Mouse (Mus musculus) spleen, postnatal 14 days (tissue): Measurements from ENCODE around the gene Cdc45.

Experiments
- DNase-seq, 2 experiments: peaks; one replicate each; pipeline ENCODE4 v3.0.0; 2021 to 2022; ENCODE audit warnings: low spot score in 2 of 2

Cdc45 gene

DNA sequence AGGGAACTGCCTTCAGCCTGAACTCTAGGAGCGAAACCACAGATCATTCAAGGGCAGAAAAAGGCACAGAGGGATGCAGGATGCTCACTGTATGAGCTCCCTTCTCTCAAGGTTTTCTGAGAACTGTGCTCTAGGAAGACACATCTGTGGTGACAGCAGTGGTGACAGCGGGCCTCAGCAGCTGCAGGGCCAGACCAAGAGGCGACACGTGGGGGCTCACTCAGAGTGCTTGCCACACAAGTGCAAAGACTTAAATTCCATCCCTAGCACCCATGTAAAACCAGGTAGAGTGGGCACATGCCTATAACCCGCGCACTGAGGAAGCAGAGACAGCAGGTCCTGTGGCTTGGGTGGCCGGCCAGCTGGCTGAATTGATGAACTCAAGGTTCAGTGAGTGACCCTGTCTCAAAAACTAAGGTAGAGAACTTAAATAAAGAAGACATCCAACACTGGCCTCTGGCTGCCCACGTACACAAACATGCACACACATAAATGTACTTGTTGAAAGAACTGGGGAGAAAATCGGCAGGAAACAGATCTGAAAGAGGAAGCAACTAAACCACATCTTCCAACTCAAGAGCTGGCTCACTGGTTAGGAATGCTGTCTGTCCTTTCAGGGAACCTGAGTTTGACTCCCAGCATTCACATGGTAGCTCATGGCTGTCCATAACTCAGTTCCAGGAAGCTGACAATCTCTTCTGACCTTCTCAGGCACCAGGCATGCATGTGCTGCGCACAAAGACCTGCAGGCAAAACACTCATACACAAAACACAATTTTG is 23.0 kb downstream of the Cdc45 start:
- no peak for DNase-seq

DNA sequence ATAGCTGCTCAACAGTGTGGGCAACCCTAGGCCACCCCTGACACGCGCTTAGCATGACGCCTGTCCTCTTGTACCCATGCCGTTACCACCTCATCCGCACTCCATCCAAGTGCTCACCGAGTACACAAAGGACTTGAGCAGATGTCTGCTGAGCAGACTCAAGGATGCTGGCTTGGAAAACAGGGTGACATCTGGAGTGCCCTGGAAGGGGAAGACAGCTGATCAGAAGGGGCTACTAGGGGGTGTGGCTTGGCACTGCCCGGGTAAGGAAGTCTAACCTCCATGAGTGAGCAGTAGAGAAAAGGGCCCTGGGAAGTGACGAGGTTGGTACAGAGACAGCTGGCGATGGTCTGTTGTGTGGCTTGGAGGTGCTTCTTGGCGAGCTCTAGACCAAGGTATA is 25.1 kb downstream of the Cdc45 start:
- no peak for DNase-seq

DNA sequence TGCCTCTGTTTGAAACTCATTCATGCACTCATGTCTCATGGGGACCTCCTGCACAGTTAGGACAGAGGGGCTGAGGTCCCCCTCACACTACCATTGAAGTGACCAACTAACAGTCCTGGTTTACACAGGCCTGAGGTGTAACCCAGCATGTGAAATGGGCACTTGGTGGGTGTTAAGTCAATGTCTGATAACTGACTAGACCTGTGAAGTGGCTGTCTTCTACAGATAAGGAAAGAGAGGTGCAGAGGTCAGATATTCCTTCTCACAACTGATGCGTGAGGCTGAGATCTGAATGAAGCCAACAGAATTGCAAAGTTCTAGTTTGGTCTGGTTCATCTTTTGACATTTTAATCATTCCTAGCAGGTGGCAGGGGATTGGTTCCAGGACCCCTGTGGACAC is 26.3 kb downstream of the Cdc45 start:
- no peak for DNase-seq

DNA sequence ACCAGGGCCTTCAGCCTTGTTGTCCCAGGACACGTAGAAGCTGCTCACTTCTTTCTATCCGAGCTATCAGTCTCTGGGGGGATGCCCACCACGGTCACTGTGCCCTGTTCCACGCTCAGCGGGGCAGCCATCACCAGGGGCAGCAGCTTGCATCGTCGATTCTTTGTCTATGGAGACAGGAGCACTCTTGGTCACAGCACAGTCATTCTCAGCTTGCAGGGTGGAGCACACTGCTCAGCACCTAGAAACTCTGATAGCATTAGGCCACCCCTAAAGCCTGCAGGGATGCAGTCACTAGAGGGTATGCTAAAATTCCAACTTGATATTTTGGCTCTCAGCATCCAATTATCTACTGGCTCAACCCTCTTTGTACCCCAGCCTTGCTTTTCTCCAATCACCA is 26.8 kb downstream of the Cdc45 start:
- DNase-seq = no peak

DNA sequence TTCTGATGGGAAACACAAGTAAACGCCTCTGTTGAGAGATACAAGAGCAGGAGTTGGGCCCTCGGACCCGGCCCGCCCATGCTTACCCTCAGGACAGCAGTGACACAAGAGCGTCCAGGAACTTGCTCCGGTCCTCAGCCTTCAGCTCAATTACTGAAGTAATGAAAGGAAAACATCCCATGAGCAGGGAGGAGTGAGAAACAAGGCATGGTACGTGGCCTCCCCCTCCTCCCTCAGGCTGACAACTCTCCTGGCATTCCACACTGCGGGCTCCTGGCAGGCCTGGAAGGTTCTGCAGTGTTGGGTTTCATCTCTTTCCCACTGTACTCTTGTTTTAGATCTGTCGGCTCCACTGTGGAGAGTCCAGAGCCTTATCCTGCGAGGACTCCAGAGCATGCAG is 30.0 kb downstream of the Cdc45 start:
- DNase-seq = no peak

DNA sequence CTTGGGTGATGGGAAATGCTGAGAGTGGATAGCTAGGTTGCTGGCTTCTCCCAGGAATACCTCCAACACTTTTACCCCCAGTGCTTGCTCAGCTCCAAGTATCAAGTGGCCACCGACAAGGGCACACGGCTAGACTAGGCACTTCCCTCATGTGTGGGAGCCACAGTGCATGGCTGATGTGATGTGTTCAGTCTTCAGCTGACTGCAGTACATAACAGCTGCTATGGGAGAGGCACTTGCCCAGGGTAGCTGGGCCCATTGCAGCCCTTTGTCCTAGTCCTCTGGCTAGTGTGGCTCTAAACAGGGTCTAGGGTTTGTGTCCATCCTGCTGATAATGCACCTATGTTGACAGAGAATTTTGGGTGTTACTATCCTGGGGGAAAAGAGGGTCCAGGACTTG is 33.3 kb downstream of the Cdc45 start:
- no peak for DNase-seq

DNA sequence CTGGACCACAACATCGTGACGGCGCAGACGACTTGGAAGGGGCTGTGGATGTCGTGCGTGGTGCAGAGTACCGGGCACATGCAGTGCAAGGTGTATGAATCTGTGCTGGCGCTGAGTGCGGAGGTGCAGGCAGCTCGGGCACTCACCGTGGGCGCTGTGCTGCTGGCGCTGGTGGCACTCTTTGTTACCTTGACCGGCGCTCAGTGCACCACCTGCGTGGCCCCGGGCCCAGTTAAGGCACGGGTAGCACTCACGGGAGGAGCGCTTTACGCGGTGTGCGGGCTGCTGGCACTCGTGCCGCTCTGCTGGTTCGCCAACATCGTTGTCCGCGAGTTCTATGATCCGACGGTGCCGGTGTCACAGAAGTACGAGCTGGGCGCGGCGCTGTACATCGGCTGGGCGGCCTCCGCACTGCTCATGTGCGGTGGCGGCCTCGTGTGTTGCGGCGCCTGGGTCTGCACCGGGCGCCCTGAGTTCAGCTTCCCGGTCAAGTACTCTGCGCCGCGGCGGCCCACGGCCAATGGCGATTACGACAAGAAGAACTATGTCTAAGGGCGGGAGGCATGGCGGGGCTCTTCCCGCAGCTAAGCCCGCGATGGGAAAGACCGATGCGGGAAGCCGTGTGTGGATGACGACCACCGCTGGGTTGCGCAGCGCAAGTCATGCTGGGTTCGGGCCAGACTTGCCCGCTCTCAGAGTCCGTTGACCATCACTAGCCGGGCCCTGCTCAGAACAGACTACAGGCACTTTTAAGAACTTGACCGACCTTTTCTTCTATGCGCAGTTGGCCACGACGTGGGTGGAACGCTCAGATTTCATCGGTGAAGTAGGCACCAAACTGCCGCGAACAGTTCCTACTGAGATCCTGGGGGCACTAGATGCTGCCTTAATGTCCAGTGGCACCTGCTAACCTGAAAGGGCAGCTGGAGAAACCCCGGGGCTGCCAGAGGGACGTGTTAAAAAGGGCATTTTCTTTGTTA is 34.4 kb downstream of the Cdc45 start:
- DNase-seq = no peak

DNA sequence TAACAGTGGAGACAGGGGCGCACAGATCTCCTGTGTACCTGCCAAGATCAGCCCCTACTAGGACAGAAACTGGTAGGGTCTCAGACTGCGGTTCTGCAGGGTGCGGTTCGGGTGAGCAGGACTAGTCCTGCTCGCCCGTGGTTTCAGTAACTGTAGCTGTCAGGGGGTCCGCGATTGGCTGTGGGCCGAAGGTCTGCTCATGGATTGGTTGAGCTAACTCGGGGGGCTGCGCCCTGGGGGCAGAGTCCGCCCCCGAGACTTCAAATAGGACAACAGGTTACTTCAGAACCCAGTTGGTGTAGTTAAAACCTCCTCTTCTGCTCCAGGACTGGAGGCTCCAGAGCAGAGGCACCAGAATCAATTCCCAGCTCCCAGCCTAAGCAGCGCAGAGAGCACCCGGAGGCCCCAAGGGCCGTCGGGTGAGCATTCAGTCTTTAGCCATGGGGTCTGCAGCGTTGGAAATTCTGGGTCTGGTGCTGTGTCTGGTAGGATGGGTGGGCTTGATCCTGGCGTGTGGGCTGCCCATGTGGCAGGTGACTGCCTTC is 35.2 kb downstream of the Cdc45 start, which contains the start of gene Cldn5:
Cldn5 (plus strand) TSS at position 292 of the 545 bp plus-strand sequence.
- DNase-seq = no peak

DNA sequence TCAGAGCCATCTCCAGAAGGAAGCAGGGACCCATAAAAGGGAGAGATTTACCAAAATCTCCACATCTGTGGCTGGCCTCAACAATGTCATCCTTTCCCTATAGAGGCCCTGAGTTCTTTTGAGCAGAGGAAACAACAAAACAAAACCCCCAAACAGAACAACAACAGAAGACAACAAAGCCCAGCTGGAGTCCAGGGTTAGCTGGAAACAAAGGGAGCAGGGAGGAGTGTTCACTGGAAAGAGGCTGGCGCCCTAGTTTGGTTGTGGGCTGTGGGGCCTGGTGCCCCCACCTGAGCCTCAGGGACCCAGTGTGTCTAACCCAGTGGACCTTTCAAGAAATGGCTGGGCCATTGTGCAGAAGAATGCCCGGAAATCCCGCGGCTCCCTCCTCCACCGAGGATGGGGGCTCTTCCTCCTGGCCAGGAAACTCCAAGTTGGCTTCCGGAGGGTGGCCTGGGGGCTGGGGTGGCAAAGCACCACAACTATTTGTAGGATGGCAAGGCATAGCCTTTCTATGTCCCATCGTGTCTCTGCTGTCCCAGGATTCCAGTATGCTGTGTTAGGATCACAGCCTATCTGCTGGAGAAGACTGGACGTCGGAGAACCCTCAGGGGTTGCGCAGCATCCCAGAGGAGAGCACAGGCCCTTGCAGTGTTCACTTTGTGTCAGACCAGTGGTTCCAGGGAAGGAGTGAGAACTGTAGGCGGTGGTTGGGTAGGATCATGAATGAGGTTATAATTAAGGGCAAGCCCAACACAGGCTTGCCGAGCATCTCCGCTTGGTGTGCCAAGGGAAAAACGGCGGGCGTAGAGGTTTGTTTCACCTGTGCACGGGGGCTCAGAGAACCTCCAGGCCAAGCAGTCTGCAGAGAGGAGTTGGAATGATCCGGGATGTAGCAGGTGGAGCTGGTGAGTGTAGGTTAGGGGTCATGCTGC is 35.9 kb downstream of the Cdc45 start:
- no peak for DNase-seq

DNA sequence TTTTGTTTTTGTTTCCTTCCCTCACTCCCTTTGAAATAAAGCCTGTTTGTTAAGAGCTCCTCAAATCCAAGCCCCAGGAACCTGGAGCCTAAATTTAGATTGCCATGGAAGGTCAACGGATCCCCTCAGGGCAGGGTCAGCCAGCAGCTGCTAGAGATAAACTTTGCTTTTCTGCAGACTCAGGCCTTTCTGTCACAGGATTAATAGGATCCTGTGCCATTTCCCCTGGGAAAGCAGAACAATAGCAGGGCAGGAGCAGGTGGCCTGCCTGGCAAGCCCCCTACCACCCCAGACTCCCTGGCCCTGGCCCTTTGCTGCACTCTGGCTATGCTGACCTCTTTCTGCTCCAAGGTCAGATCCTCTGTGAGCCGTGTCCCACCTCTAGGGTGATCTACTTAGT is 37.9 kb downstream of the Cdc45 start:
- no peak for DNase-seq

DNA sequence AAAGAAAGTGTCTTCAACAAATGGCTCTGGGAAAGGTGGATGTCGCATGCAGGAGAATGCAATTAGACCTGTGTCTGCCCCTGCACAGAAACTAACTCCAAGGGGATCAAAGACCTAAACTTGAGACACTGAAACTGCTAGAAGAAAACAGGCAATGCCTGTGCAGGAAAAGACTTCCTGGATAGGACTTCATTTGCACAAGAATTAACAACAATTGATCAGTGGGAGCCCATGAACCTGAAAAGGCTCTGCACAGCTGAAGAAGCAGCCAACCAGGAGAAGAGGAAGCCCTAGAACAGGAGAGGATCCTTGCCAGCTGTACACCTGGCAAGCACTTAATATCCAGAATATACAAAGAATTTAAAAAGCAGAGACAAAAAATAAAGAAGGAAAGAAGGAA is 42.3 kb downstream of the Cdc45 start:
- DNase-seq = no peak

DNA sequence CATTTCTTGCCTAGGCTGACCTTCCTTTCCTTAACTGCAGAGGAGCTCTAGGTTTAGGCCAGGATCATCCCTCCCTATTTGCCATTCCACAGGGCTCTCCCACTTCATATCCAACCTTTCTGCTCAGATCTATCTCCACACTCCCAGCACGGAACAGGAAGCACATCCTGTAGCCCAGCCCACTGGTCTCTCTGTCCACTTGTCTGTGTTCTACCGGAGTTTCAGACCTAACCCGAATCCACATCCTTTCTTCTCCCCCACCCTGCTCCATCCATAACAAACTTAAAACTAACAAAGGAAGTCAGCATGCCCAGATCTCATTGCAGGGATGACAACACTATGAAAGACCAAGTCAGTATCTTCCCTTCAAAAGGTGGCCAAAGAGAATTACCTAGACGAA is 45.4 kb downstream of the Cdc45 start:
- no peak for DNase-seq

DNA sequence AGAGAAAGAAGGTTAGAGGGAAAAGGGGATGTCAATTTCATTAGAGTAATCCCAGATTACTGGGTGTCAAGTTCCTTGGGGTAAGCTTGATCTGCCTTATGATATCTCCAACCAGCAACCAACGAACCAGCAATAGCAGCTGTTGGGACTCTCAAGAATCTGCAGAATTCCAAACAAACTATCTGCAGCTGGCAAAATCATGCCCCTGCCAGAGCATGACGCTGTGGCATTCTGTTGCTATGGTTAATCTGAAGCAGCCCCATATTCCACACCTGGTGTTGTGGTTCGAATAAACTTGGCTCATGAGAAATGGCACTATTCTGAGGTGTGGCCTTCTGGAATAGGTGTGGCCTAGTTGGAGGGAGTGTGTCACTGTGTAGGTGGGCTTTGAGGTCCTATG is 48.8 kb downstream of the Cdc45 start:
- no peak for DNase-seq

DNA sequence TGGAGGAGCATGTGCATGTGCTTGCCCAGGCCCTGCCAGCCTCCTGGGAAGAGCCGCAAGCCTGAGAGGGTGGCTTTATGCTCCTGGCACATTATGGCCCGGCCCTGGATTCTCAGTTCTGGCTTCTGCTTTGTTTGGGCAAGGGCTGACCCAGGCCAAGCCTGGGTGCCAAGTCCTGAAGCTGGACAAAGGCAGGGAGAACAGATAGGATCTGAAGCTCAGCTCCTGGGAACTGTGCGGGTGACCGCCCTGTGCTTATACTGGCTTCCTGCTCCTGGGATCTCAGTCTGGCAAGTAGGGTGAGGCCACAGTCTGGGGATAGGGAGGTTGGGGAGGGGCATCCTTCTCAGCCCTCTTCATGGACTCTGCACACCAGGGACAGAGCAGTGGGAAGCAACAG is 50.1 kb downstream of the Cdc45 start:
- DNase-seq = no peak

DNA sequence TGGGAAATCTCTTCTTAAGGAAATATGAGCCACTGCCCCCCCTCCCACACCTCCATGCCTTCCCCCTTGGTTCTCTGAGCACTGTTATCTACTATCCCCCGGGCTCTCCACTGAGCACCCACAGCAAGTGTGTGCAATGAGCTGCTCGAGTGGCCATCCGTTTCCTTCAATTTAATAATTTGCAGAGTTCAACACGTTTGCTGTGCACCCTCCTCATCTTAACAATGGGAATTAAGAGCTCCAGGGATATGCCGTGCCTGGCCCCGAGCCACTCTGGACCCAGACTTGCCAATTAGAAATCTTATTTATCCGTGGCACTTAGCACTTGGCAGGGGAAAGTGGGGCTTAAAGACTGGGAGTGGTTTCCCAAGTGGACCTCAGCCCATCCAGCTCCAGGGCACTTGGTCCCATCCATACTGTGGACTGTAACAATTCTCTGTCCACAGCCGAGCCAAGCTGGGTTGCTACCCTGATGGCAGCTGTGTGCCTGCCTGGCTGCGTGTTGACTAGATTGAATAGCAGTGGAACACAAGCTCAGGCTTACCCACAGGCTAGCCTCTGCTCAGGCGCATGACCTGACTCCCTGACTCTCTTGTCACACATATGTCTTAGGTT is 59.8 kb downstream of the Cdc45 start:
- no peak for DNase-seq

DNA sequence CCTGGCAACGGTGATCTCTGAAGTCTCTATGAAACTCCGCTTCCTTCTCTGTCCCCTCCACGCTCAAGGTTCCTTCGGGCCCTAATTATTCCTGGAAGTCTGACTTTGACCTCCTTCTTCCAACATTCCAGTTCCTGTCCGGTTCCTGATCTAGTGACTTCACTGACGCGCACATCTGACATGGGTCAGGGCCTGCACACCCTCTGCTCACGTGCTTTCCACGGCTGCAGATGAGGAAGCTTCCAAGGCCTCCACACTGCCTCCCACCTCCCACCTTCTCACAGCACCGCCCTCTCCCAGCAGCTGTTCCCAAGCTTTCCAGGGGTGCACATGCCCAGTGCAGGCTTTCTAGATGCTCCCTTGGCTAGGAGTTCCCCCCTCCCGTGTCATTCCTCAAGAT is 60.7 kb downstream of the Cdc45 start:
- DNase-seq = no peak

DNA sequence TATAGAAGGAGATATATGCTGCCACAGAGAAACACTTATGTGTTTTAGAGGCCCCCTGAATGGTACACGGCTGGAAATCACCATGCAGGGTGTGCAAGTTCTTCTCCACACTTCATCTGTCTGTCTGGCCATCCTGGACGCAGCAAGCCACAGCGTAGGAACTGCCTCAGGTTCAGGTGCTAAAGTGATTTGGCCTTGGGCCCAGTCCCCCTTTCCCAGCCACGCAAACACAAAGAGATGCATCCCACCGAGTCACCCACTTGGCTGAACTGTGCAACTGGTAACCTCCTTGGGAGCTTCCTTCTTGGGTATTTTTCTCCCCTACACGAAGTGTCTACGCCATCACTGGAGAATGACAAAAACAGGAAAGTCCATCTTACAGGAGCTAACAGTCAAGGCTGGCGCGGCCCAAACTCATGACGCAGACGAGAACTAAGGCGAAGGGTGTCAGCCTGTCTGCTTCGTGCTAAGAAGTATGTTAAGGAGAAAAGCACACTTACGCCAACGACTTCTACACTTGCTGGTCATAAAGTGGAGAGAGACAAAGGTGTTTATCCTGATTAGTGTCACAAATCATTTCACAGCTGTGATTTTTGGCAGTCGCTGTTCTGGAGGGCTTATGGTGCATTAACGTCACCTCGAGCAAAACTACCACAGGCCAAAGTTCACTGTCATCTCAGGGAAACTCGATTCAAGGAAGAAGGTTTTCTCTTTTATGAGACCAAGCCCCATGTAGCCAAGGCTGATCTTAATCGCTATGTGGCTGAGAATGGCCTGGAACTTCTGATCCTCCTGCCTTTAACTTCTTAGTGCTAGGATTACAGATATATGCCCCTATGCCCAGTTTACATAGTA is 65.3 kb downstream of the Cdc45 start:
- DNase-seq = no peak

DNA sequence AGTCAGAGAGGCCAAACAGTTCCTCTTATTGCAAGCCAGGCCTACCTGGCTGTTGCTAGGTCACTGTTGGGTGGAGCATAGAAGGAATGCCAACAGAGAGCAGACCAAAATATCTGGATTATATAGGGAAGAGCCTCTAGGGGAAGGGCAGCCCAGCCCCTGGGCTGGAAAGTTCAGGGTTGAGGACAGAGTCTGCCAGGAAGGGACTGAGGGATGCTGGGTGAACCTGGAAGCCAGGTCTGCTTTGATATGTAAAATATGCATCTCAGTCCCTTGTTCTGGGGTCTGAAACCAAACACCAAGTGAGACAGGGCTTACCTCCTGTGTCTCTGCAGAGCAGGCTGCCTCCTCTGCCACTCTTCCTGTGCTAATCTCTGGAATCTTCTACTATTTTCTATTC is 73.5 kb downstream of the Cdc45 start:
- DNase-seq = no peak

DNA sequence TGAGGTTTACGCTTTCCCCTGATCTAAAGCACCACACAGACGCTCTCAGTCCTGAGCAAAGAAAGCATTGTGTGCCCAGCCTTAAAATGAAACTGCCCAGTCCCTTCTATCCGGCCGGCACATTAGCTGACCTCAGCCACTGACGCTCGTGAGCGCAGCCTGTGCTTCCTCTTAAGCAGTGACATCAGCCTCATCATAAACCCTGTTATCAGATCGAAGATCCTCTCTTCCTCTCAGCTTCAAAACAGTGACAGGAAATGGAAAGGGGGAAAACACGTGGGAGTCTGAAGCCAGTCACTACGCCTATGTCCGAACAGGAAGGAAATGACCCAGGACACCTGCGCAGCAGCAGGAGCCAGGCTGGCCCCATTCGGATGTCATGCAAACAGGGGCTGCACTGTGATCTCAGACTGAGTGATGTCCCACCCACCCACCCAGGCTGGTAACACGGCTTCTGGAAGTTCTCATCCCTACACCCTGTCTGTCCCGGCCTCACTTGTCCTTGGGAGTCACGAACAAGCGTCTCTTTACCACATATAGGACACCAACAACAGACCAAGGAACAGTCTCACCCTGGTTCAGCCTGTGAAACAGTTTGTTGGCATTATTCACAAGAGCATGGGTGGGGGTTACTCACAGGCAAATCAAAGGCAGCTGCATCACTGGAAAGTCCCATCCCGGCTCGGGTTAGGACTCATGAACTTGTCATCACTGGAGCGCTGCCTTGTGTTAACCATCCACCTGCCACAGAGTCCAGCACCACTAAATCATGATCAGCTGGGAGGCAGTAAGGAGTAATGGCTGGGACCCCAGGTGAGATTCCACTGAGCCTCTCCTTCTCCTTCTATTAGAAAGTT is 78.5 kb downstream of the Cdc45 start:
- no peak for DNase-seq
